Mouse (Mus musculus): Measurements from ENCODE around the gene Kcne2.

The Kcne2 gene

GRCm38 (mm10) chr16:92309126-92309525 is 16.9 kb downstream of the Kcne2 start:
- no peak for DNase-seq (ENCODE audit: low spot score in 2 of 2)

DNA sequence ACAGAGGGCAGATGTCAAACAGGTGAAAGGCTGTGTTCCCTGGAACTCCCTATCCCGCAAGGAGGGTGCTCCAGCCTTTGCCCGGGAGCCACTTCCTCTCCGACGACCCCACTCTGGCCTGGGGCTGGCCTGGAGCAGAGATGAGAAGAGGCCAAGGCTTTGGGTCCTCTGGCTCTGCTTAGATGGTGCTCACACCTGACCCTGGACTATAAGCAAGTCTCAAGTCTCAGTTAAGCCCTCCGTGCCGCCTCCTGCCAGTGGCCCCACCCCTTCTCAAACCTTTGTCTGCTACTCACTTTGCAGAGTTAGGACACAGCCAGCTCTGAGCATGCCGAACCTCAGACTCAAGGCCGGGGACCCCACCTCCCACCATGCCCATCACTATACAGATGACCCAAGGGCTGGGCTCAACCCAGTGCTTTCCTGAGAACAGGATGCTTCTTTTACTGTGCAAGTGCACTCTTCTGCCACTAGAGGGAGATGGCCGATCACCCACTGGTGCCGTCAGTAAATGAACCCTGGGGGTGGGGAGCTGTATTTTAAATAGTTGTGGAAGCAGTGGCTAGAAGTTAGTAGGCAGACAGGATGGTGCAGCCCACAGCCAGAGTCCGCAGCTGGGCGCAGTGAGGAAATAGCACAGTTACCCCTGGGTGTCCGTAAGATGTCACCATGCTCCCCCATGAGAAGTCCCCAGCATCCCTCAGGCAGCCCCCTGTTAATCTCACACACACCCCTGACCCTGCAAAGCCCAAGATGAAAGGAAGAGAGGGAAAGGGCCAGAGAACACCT is 22.0 kb downstream of the Kcne2 start:
- DNase-seq (ENCODE audit: low spot score in 2 of 2), result peak in 1 of 2 experiments; percentile 19

GRCm38 (mm10) chr16:92316049-92316738 is 24.0 kb downstream of the Kcne2 start:
- no peak for DNase-seq (ENCODE audit: low spot score in 2 of 2)

GRCm38 (mm10) chr16:92319353-92320109 is 27.3 kb downstream of the Kcne2 start:
- DNase-seq (ENCODE audit: low spot score in 2 of 2), result peak in 1 of 2 experiments; percentile 25

DNA sequence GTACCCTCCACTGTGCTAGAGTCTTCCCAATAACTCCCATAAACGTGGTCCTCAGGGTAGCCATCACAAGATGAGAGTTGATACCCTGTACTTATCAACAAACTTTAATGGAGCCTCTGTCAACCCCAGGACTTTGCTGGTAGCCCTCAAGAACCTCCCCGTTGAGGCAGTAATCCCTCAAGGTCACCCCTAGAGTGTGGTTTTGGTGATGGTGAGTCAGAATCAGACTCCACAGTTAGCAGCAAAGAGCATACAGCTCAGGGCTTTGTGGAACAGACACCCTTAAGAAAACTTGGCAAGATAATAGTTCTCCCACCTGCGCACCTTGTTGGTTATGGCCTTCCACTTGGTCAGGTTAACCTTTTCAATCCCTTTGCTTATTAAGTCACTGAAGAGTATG is 28.2 kb downstream of the Kcne2 start:
- DNase-seq (ENCODE audit: low spot score in 2 of 2), result no peak

DNA sequence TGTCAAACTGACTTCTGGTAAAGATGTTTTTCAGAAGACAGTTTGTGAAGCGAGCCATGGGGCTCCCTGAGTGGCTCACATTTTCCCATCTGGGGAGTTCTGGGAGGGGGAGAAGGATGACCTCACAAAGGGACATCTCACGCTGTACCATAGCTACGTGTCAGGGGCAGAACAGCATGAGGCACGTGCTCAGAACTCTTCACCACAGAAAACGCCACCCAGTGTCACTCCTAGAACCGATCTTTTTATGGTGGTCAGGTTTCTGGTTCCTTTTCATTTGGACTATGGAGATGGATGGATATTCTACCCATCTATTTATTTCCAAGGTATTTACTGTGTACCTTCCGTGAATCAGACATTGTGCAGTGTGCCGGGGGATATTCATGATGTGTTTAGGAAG is 29.2 kb downstream of the Kcne2 start, which contains the start of gene Fam243:
TSS of gene Fam243 (minus strand) at position 101 of the 400 bp plus-strand sequence.
- no peak for DNase-seq (ENCODE audit: low spot score in 2 of 2)

- DNase-seq (ENCODE audit: low spot score in 2 of 2), result no peak
Observed at GRCm38 (mm10) chr16:92324309-92325061, 32.3 kb downstream of the Kcne2 start.

- DNase-seq (ENCODE audit: low spot score in 2 of 2), result no peak
Observed at GRCm38 (mm10) chr16:92325062-92325406, 32.8 kb downstream of the Kcne2 start.

DNA sequence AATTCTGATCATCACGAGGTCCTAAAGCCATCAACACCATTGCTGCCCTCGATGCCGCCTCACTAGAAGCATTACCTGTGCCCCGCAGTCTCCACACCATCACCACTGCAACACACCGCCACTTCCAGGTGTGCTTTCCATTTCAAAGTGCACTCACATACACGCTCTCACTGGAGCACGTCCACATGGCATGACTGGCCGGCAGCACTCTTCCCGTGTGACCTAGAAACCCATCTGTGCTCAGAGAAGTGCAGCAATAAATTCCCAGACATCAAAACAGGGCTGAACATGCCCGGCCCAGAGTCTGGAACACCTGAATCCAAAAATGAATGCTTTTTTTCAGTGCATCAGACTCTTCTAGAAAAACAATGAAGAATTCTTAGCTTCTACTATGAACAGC is 35.7 kb downstream of the Kcne2 start:
- DNase-seq (ENCODE audit: low spot score in 2 of 2), result no peak

DNA sequence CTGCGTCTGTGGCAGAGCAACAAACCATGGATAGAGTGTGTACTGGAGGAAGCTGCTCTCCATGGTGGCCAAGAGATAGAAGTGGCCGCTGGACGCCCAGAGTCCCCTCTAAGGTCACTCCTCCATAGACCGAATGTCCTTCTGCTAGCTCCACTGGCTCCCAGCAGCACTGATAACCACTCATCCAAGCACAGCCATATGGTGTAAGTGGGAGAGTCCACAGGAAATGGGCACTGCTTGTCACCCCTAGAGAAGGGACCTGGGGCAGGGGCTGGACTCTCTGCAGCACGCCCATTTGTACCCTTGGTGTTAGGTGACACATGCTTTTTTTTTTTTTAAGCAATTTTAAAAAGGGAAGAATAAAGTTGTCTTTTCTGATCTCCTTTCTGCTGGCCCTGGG is 38.8 kb downstream of the Kcne2 start:
- DNase-seq (ENCODE audit: low spot score in 2 of 2), result no peak

- DNase-seq (ENCODE audit: low spot score in 2 of 2), result no peak
Observed at GRCm38 (mm10) chr16:92334600-92334999, 42.4 kb downstream of the Kcne2 start.

- peak; percentile 46 to 63 for DNase-seq (ENCODE audit: low spot score in 2 of 2)
Observed at GRCm38 (mm10) chr16:92336280-92336679, 44.1 kb downstream of the Kcne2 start.

DNA sequence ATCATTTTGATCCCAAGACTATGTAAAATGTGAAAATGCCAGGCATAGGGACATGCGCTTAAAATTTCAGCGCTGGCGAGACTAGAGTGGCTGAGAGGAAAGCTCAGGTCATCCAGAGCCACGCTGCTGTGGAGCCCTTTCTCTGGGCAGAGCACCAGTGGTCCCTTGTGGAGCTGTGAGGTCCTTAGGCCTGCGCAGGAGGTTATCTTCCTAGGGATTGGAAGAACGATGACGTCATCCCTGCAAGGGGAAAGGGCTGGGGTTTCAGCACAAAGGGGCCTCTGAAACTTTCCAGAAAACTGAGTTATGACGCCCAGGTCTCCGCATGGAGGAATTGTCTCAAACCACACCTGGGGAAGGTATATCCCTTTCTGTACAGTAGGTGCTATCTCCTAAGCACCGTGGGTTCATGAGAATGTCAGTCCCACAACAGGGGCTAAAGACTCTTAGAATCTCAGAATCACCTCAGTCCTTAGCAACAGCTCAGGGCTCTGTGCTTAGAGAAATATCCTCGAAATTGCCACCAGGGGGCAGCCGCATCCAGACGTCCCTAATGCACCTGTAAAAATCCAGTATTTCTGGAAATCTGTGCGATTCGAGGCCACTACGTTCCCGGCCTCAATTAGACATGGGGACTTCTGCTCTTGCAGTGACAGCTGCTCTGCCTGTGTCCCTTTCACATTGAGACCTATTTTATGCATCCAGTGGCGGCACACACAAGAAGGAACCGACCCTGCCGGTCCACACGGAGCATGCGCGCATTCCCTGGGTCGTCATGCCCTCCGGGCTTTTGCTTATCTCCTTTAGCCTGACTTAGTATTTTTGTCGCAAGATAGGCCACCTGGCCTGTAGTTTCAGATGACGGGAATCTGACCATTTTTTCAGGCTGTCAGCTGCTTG is 48.7 kb downstream of the Kcne2 start:
- DNase-seq (ENCODE audit: low spot score in 2 of 2), result peak; percentile 37 to 59

DNA sequence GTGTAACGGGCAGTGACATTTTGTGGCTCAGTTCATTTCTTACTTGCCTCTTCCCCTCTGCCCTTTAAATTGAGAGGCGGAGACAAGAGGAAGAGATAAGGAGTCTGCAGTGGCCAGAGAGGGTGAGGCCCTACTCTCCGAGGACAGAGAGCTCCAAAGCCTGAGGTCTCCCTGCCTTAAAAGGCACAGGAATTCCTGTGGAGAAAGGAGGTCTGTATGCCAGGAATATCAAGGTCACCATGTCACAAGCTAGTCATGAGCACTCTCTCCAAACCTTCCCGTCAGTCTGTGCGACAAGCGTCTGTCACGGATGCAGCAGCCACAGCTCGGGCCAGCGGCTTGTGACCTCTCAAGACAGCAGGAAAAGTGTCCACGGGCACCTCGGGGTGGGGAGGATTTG is 53.0 kb downstream of the Kcne2 start:
- DNase-seq (ENCODE audit: low spot score in 2 of 2), result no peak

GRCm38 (mm10) chr16:92346297-92346916 is 54.2 kb downstream of the Kcne2 start:
- no peak for DNase-seq (ENCODE audit: low spot score in 2 of 2)
